Mouse (Mus musculus): Measurements from ENCODE around the gene Sptlc2. TPM values are rescaled to one million over a fixed set of nuclear protein-coding genes. Genes with fewer than 3 reads are reported as not detected.
"Not testable (repeated sequence)": the region's sequence is repeated elsewhere in the genome, so short reads cannot be mapped to it uniquely, and the experiment has no call there.

Gene Sptlc2
- total RNA-seq, 1 experiment from 2014 or later: 174 TPM

DNA sequence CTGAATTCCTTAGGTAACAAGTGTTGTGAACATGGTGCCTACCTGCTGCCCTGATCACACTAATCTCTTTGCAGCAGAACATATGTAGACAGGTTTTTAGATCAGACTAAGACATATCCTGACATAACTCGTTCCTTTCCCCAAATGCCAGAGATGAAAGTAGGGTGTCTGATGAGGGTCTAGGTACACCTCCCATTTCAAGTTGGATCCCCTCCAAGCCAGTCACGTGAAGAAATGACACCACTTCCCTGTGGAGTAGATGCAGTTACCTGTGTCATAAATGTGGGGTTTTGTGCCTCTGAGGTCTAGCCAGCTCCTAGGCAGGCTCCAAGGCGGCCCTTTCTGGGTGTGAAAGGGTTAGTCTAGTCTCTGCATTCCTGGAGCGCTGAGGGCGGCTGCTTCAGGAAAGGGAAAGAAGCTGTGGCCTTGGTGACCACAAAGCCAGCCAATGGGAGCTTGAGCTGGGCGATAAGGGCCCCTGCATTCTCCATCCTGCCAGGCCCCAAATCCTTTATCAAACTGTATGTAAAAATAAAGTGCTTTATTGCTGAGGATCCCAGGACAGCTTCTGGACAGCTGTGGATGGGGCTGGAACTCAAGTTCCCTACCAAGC lies 109.9 kb downstream of the Sptlc2 start:
- DNase-seq: peak; percentile 58

DNA sequence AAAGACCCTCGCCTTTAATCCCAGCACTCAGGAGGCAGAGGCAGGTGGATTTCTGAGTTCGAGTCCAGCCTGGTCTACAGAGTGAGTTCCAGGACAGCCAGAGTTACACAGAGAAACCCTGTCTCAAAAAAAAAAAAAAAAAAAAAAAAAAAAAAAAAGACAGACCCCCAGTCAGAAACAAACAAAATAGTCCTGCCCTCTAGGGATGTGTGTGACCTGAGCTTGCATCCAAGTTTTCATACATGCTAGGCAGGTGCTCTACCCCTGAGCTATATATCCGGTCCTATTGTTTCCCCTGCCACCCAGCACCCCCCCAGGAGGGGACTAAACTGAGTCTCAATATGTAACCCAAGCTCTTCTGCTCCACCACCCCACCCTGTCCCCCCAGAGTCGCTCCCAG lies 110.9 kb downstream of the Sptlc2 start:
- DNase-seq: not testable (repeated sequence)

DNA sequence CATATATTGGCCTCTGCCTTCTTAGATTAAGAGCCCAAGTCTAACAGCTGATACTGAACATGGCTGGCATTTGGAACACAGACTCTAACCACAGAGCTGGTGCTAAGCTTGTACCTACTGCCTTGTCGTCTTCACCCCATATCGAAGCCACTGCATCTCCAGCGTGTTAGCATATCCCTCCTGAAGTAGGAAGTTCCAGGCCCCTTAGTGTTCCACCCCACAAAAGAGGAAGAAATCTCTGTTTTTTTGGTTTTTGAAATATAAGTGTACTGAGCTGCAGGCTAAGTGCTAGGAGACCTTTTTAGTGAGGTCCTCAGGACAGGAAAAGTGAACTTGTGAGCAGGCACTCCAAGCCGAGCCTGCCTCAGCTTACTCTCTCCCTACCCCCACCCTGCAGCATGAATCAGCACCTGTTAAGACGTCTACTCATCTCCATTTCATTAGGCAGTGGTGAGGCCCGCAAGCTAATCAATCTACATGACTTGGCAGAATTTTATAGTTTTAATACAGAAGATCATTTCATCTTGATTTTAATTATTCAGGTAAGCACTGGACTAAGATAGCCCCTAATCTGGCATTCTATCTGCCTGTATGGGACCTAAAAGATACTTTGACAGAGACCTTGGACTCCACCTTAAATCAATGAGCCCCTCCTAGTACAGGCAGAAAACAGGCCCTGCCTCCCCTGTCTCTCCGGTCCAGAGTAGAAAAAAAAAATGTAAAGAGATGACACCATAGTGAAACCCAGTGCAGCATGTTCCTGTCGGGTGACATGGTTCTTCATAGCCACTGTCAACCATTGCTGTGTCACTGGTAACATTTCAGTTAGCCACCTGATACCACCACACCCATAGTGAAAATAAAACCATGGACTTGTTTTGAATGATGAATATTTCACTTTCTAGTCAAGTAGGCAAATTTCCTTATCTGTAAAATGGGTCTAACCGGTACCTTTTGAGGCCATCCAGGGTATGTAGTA lies 113.0 kb downstream of the Sptlc2 start:
- DNase-seq: no peak

DNA sequence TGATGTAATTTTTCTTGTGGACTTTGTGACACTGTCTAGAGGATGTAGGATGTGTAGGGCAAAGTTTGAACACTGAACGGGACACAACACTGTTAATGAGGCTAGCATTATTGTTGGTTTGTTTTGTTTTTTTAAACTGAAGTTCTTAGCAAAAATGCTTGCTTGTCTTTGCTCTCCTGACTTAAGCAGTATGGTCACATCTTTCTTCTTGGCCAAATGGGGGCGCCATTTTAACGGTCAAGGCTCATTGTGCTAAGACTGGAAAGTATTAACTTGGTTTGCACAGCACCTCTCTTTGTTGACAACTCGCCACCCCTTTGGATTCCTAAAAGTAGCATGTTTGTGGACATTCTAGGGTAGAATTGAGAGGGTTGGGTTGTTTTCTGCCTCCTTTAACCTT lies 120.5 kb downstream of the Sptlc2 start:
- peak; percentile 71 for DNase-seq

DNA sequence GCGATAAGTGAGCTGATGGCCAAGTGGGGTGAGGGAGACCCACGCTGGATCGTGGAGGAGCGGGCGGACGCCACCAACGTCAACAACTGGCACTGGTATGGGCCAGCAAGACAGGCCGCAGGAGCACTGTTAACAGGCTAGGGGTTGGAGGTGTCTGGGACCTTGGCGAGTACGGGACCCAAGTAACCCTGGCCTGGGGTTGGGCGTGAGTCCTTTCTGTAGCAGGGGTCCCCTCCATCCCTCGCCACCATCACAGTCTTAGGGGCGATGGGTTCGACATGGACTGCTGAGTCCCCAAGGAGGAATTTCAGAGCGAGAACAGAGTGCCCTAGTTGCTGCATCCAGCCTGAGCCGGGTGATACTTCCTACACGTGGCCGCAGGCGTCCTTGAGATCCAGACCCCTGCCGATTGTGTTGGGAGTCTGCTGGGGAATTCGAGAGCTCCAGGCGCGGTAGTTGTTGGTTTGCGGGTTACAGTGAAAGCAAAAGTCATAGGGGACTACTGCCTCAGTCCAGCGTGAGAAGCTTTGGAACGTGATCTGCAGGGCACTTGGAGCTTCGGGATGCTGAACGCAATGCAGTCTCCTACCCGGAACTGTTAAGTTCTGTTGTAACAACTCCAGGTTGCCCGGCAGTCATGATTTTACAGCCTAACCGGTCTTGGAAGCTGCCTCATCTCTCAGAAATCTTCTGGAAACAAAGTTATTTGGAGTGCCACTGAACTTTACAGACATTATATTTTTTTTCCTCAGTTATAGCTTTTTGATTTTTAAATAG lies 121.1 kb downstream of the Sptlc2 start:
- peak; percentile 48 for DNase-seq

DNA sequence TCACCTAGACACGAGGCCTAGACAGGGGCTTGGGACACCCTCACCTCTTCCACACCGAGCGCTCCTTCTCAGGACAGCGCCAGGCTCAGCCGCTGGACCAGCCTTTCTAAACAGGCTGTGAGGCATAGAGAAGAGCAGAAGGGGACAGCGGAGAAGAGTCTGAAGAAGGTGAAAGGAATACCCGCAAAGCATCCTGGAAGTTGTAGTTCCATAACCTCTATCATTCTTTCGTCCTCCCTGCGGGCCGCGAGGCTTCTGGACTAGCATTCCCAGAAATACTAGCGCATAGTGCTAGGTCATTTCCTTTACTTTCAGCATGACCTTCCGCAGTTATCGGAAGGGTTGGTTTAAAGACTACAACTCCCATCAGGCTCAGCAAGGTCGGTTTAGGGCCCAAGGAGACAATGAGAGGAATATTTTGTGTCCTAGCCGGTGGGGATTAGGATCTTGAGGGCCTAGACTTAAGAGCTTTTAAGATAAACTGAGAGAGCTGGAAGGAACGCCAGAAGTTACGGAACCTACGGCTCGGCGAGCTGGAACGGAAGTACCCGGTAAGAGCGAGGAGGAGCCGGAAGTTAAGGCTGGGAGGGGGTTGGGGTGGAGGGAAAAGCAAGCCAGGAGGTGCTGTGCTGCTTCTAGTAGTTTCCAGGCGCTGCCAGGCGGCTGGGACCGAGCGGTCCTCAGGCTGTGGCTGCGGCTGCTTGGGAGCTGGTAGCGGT lies 121.9 kb downstream of the Sptlc2 start, which contains the start of the genes Vipas39 and Ahsa1:
Gene Vipas39 (minus strand): TSS at position 149 of the 719 bp plus-strand sequence.
Gene Ahsa1 (plus strand): TSS at position 372 of the 719 bp plus-strand sequence.
- peak; percentile 92 for DNase-seq

DNA sequence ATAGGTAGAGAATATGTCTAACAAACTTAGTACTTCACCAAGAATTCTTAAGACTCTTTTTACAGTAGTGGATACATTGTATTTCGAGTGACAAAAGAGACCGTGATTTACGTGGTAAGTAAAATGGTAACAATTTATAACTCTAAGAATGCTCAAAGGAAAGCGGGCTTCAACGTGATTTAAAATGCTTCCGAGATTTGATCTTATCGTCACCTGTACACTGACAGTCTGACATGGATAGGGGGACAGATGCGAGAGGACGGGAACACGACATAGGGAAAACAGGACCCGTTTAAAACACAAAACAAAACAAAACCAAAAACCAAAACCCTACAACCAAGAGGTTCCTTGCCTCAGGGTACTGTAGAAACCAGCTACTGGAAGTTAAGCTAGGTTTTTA lies 122.7 kb downstream of the Sptlc2 start:
- DNase-seq: no peak

DNA sequence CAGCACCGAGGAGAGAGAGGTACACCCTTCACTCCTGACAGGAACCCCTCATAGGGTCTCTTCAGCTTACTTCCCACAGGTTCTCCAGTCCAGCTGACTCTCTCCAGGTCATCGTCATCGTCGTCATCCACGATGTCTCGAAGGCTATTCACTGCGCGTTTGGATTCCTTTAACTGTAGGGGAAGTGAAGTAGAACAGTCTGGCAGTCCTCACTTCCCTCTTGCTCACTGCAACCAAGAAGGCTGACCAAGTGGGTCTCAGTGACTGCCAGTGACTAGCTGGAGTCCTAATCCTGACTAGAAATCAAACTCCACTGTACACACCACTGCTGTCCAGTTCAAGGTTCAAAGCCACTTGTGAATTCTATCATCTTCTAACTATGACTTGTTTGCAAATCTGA lies 127.6 kb downstream of the Sptlc2 start:
- DNase-seq: no peak

DNA sequence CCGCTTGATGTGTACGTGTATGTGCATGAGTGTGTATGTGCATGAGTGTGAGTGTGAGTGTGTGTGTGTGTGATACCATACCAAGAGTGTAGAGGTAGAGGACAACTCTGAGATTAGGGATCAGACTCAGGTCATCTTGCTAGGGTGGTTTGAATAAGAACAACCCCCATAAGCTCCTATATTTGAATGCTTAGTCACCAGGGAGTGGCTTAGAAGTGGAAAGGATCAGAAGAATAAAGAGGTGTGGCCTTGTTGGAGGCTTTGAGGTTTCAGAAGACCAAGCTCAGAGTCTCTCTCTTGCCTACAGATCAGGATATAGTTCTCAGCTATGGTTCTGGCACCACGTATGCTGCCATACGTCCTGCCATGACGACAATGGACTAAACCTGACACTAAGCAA lies 131.5 kb downstream of the Sptlc2 start:
- DNase-seq: no peak

Small RNA genes within 50 kb of the gene (microRNA-seq; reads per million reads assigned to microRNA genes)
- gene Gm47293 (0 to 0.43 reads per million in 2 experiments), gene Mir3068 (78.9 to 85.3 reads per million in 2 experiments)

Other genes with a start within 250 kb of the Sptlc2 start
- gene Gstz1, start 241.2 kb downstream of the Sptlc2 start, total RNA-seq (2021): 86.3 and 153 TPM in 2 replicates
- gene Pomt2, start 240.4 kb downstream of the Sptlc2 start, total RNA-seq (2021): 13.2 and 14.7 TPM in 2 replicates
- 2.0 and 2.7 TPM in 2 replicates for gene Samd15, start 188.6 kb downstream of the Sptlc2 start, total RNA-seq (2021)
- 22.6 and 23.4 TPM in 2 replicates for gene Tmed8, start 187.9 kb downstream of the Sptlc2 start, total RNA-seq (2021)
- gene Noxred1, start 149.6 kb downstream of the Sptlc2 start, total RNA-seq (2021): 0.33 and 0.90 TPM in 2 replicates
- 35.6 and 41.5 TPM in 2 replicates for gene Vipas39, start 122.1 kb downstream of the Sptlc2 start, total RNA-seq (2021)
- 139 and 160 TPM in 2 replicates for gene Ahsa1, start 121.9 kb downstream of the Sptlc2 start, total RNA-seq (2021)
- gene Ism2, start 88.7 kb downstream of the Sptlc2 start, total RNA-seq (2021): 0.34 TPM in 1 of 2 replicates, not detected in the other
- 155 and 158 TPM in 2 replicates for gene Slirp, start 55.5 kb upstream of the Sptlc2 start, total RNA-seq (2021)
- gene Alkbh1, start 55.7 kb upstream of the Sptlc2 start, total RNA-seq (2021): 21.7 and 23.6 TPM in 2 replicates
- gene Snw1, start 83.9 kb upstream of the Sptlc2 start, total RNA-seq (2021): 63.3 and 67.8 TPM in 2 replicates
- gene Gm5788, start 106.4 kb upstream of the Sptlc2 start, total RNA-seq (2021): not detected in 2 replicates
- not detected in 2 replicates for gene Gm8300, start 126.0 kb upstream of the Sptlc2 start, total RNA-seq (2021)
- not detected in 2 replicates for gene Oog1, start 214.3 kb upstream of the Sptlc2 start, total RNA-seq (2021)
- gene Gm4027, start 230.5 kb upstream of the Sptlc2 start, total RNA-seq (2021): not detected in 2 replicates